Mouse (Mus musculus) CH12.LX (cell line): ENCODE results near the gene Tas1r1.

Source experiments
- CTCF ChIP-seq, 2 experiments: IDR thresholded peaks in 1 of 2; conservative IDR thresholded peaks in 1 of 2; 2 replicates each; pipeline ENCODE4 v1.5.1; 2011 to 2012; ENCODE audit warnings: low read depth in 2 of 2, low read length in 2 of 2, improper control_type of control experiment in 1 of 2, inconsistent platforms in 1 of 2, mild to moderate bottlenecking in 1 of 2, moderate library complexity in 1 of 2
- ETS1 ChIP-seq: conservative IDR thresholded peaks from 2 replicates; pipeline ENCODE4 v1.6.1; 2012; ENCODE audit warnings: low read depth, mild to moderate bottlenecking, inconsistent platforms, low read length, improper control_type of control experiment, moderate library complexity
- MAFK ChIP-seq: IDR thresholded peaks from 2 replicates; pipeline ENCODE4 v1.6.1; 2011; ENCODE audit warnings: low read length, improper control_type of control experiment; ENCODE audit not compliant: insufficient replicate concordance
- NELFE ChIP-seq: IDR thresholded peaks from 2 replicates; pipeline ENCODE4 v1.6.1; 2011; ENCODE audit warnings: low read depth, low read length, improper control_type of control experiment
- POLR2A ChIP-seq: IDR thresholded peaks from 2 replicates; pipeline ENCODE4 v1.6.1; 2011; ENCODE audit warnings: low read depth, mild to moderate bottlenecking, improper control_type of control experiment, low read length
- RAD21 ChIP-seq: IDR thresholded peaks from 2 replicates; pipeline ENCODE4 v1.6.1; 2011; ENCODE audit warnings: low read depth, mild to moderate bottlenecking, low read length, improper control_type of control experiment, moderate library complexity
- TCF12 ChIP-seq: IDR thresholded peaks from 2 replicates; pipeline ENCODE4 v1.6.1; 2014; ENCODE audit warnings: low read depth, mild to moderate bottlenecking, inconsistent platforms, low read length, improper control_type of control experiment

DNA sequence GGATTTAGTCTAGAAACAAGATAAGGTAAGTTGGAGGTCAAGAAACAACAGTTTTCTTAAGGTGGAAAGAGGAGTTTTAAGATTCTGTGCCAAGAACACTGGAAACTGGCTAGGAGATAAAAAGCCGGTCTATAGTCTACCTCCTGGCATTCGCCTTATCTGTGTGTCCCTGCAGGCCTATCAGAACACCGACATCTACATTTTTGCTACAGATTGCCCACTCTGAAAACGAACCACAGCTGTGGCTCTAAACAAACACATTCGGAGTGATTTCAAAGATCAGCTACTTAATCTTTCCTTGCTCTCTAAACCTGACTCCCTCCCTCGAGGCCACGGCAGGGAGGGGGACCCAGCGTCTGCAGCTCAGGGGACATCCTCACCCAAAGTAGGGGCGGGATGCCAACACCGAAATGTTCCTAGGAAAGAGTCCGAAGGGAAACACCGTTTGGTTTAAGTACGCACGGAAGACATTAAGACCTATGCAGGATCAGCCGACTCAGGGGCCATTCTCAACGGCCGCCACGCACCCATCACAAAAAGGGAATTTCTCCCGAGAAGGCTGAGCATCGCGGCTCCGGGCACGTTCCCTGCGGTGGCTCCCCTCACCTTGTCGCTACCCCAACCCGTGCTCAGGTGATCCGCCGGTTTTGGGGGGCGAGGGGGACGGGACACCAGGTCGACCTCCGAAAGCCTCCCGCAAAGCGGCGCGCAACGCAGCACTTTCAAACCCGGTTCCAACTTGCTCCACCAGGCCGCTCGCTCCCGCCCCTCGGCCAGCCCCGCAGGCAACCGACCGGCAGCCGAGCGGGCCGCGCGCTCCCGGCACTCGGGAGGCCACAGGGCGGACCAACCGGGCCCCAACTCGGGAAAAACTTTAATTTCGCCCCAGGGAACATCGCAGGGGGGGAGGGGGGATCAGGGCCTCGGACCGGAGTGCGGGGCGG is 43.9 kb downstream of the Tas1r1 start:
- TF ChIP-seq ETS1, result no peak
- no peak for TF ChIP-seq TCF12
- TF ChIP-seq RAD21, result no peak
- TF ChIP-seq MAFK, result no peak
- no peak for TF ChIP-seq POLR2A
- TF ChIP-seq NELFE, result no peak
- no peak for TF ChIP-seq CTCF (conservative IDR thresholded peaks at IDR 0.05 in 1 of 2, IDR thresholded peaks at IDR 0.05 in 1 of 2; ENCODE audit: low read depth in 2 of 2, low read length in 2 of 2)
